Mouse (Mus musculus) neural tube, embryonic 12.5 days (tissue): ENCODE data around the gene Rap1gap. TPM values are rescaled to one million over a fixed set of nuclear protein-coding genes. Genes with fewer than 3 reads are reported as not detected.

Experiments used
- ATAC-seq: fragments of 200-750 bp; cut with Nextera tagmentation; 2 replicates; pipeline ENCODE4 v1.8.0; 2017; ENCODE audit warnings: low read depth, mild to moderate bottlenecking, moderate TSS enrichment, moderate library complexity; ENCODE audit not compliant: low FRiP score
- H3K27ac ChIP-seq: fragments of 300-500 bp; sonication (generic); 2 replicates; pipeline ENCODE4 v1.5.1; 2016
- H3K27me3 ChIP-seq: fragments of 300-500 bp; sonication (generic); replicated peaks from 2 replicates; pipeline ENCODE4 v1.6.1; 2016; ENCODE audit warnings: mild to moderate bottlenecking
- H3K36me3 ChIP-seq: fragments of 300-500 bp; sonication (generic); 2 replicates; pipeline ENCODE4 v1.6.1; 2016; ENCODE audit warnings: mild to moderate bottlenecking
- H3K4me1 ChIP-seq: fragments of 300-500 bp; sonication (generic); 2 replicates; pipeline ENCODE4 v1.6.1; 2016
- H3K4me2 ChIP-seq: fragments of 300-500 bp; sonication (generic); replicated peaks from 2 replicates; pipeline ENCODE4 v1.6.1; 2016; ENCODE audit warnings: mild to moderate bottlenecking
- H3K4me3 ChIP-seq: fragments of 300-500 bp; sonication (generic); 2 replicates; pipeline ENCODE4 v1.5.1; 2016
- H3K9ac ChIP-seq: fragments of 300-500 bp; sonication (generic); 2 replicates; pipeline ENCODE4 v1.6.1; 2016; ENCODE audit warnings: mild to moderate bottlenecking
- H3K9me3 ChIP-seq: fragments of 300-500 bp; sonication (generic); 2 replicates; pipeline ENCODE4 v1.6.1; 2016; ENCODE audit warnings: mild to moderate bottlenecking
- WGBS: fragments of 180-500 bp; shearing (Covaris S2); methylation state at CpG from one replicate; pipeline ENCODE4 v1.1.7; 2016; 5-methylcytosine and 5-hydroxymethylcytosine counted together
- polyA plus RNA-seq: library from polyadenylated mRNA; unstranded; fragments of >200 nt; fragmentation: Nextera tagmentation; extraction: Ambion mirVana; gene quantifications from 2 replicates; pipeline ENCODE4 v1.2.1, GENCODE M21; 2016

Rap1gap gene
- polyA plus RNA-seq, 1 experiment from 2014 or later = 24.7 TPM

GRCm38 (mm10) chr4:137774505-137774904, 110.0 kb downstream of the Rap1gap start:
- no peaks in the 10 kb centered on the region for H3K27me3 ChIP-seq
- H3K27ac ChIP-seq = no peak overlapping the region
- no peak for ATAC-seq
- no peaks in the 10 kb centered on the region for H3K36me3 ChIP-seq
- peaks cover 11% of the 10 kb centered on the region for H3K4me1 ChIP-seq
- no peaks in the 10 kb centered on the region for H3K9me3 ChIP-seq
- WGBS = 80% methylated on average over 6 of the region's 6 CpGs
- H3K4me3 ChIP-seq = no peak overlapping the region
- no peak overlapping the region for H3K9ac ChIP-seq
- H3K4me2 ChIP-seq = no peak overlapping the region

- Histone ChIP-seq H3K27ac (no peak overlapping the region), H3K36me3 (no peaks in the 10 kb centered on the region), H3K9ac (no peak overlapping the region), H3K9me3 (no peaks in the 10 kb centered on the region), H3K4me1 (peaks cover 11% of the 10 kb centered on the region), H3K27me3 (no peaks in the 10 kb centered on the region), H3K4me3 (no peak overlapping the region), H3K4me2 (no peak overlapping the region)
- no peak for ATAC-seq
- WGBS = 83% methylated on average over 4 of the region's 4 CpGs
Observed at GRCm38 (mm10) chr4:137777866-137778265, 113.3 kb downstream of the Rap1gap start.

- Histone ChIP-seq H3K9me3 (no peaks in the 10 kb centered on the region), H3K4me2 (no peak overlapping the region), H3K27me3 (no peaks in the 10 kb centered on the region), H3K4me3 (no peak overlapping the region), H3K4me1 (peaks cover 10% of the 10 kb centered on the region), H3K27ac (no peak overlapping the region), H3K36me3 (no peaks in the 10 kb centered on the region), H3K9ac (no peak overlapping the region)
- ATAC-seq = no peak
- 82% methylated on average over 17 of the region's 17 CpGs for WGBS
Observed at GRCm38 (mm10) chr4:137778397-137779184, 114.1 kb downstream of the Rap1gap start.

Other genes starting within 250 kb of the Rap1gap start
- gene Cela3b, start 234.2 kb upstream of the Rap1gap start, polyA plus RNA-seq = not detected in 2 replicates
- not detected in 2 replicates for gene 1700013G24Rik, start 211.4 kb upstream of the Rap1gap start, polyA plus RNA-seq
- 11.3 and 12.4 TPM in 2 replicates for gene Hspg2, start 196.0 kb upstream of the Rap1gap start, polyA plus RNA-seq
- not detected in 2 replicates for gene Ldlrad2, start 90.2 kb upstream of the Rap1gap start, polyA plus RNA-seq
- 76.5 and 79.0 TPM in 2 replicates for gene Usp48, start 71.0 kb upstream of the Rap1gap start, polyA plus RNA-seq
- gene Alpl, start 131.7 kb downstream of the Rap1gap start, polyA plus RNA-seq = 4.5 and 6.5 TPM in 2 replicates
- gene Ece1, start 197.5 kb downstream of the Rap1gap start, polyA plus RNA-seq = 24.7 and 27.4 TPM in 2 replicates